Mouse (Mus musculus) embryo, embryonic 11.5 days (tissue): ENCODE results near the gene Gnaq.
"Not testable (repeated sequence)": the region's sequence is repeated elsewhere in the genome, so short reads cannot be mapped to it uniquely, and the experiment has no call there.

ENCODE experiments used
- DNase-seq: peaks from one replicate; pipeline ENCODE4 v3.0.0-alpha.2; 2012; ENCODE audit warnings: low read depth, low spot score

The Gnaq gene

DNA sequence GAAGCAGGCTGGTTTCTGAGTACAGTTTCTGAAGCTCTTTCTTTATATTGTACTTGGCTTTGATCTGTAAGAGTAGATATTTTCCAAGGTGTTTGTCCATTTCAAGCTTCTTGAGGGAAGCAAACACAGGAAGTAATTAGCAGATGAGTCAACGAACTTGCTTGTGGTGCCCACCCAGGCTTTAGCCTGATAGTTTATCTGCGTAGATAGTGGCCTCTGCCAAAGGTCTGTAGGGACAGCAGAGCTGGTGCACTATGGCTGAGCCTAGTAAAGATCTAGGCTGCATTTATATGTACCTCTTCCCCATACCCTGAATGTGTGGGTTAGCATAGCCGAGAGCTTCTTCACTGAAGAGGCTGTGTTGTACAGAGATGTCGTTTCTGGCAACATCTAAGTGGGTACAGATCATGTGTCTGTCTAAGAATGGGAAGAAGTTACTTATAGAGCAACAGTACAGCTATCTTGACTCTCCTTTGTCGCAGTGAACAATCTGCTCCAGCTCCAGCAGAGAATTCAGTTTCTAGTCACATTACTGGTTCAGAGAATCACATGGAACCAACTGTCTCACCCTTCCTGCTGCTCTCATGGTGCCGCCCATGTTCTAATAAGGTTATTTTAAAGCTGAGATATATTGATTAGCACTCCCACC, 127.3 kb downstream of the Gnaq start:
- no peak for DNase-seq

DNA sequence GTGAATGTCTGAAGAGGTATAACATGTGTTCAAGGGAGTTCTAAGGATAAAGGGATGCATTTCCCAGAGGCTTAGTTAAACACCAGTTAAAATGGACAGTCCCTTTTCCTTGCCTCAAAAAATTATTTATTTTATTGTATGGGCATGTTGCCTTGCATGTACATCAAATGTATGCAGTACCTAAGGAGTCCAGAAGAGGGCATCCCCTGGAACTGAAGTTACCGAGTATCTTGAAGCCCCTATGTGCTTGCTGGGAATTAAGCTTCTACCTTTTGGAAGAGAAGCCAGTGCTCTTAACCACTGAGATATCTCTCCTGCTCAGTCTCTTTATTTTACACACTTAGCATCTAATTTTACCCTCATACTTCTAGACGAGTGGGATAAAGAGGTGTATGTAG, 127.8 kb downstream of the Gnaq start:
- peak; percentile 19 for DNase-seq

DNA sequence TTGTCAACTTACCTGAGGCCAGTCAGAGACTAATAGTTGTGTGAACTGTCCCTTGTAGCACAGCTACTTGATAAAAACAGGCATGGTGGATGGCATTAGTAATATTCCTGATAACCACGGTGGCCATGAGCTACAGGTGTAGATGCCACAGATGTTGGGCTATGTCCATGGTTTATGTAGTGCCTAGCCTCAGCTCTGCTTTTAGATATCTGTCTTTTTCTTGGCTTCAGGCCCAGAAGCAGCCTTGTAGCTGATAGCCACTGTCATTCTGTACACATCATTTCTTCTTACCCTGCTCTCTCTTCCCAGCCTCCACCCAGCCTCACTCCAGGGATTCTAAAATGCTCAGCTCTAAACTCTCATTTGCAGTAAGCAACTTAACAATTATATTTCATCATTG, 128.3 kb downstream of the Gnaq start:
- no peak for DNase-seq

DNA sequence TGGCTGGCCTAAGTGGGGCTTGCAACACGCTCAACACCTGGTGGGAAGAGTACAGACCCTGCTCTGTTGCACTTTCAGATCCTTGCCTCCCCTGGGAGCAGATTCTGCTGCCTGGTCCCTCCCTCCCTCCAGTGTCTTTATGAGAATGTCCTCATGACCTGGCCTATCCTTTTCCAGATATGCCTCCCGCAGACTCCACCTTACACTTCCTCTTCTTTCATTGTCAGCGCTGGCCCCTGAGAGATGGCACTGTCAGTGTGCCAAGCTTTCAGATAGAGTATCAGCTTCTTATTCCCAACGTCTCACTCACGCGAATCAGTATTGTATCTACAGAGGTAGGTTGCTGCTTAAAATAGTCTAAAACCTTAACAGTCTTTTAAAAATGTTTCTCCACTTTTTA, 129.0 kb downstream of the Gnaq start:
- DNase-seq, result no peak

DNA sequence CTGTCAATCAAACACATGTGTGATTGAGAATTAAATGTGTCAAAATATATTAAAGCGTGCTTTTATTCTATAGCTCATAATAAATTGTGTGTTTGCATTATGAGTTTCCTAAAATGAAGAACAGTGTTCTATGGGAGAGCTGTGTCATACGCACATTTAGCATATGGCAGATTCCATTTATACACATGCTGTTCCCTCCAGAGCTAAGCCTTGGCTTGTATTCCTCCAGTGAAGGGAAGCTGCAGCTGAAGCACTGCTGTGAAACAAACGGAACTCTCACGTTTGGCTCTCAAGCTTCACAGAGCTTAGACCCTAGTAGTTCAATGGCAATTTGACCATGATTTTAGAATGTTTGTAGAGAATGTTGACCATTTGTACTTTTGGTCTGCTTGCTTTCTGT, 129.7 kb downstream of the Gnaq start:
- no peak for DNase-seq

DNA sequence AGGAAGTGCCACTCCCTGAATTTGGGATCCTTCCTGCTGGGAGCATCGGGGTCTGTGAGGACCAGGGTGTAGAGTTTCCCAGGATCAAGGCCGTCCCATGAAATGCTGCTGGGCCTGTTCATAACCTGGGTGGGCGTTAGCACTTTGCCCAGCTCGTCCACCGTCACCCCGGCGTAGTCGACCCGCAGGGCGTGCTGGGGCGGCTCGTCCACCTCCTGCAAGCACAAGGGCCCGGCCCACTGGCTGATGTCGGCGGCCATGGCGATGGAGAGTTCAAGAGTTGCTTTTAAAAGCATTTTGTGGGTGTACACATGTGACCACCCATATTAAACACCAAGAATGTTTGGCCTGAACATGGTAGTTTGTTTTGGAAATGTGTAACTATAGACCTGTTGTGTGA, 134.7 kb downstream of the Gnaq start:
- DNase-seq, result not testable (repeated sequence)

DNA sequence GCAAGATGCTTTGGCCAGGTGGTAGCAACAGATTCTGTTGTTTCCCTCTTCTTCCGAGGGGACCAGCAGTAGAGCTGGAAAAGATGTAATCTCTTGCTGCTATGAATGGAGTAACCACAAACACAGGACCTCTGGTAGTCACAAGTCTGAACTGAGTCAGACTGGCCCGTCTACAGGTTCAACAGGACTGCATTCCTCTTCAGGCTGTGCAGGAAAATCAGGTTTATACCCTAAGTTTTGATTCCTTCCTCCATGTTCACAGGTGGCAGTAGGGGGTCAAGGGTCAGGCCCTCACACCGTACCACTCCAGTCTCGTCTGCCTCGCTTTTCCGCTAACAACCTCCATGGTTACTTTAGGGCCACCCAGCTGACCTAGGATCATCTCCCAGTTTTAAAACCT, 137.6 kb downstream of the Gnaq start:
- DNase-seq, result no peak

DNA sequence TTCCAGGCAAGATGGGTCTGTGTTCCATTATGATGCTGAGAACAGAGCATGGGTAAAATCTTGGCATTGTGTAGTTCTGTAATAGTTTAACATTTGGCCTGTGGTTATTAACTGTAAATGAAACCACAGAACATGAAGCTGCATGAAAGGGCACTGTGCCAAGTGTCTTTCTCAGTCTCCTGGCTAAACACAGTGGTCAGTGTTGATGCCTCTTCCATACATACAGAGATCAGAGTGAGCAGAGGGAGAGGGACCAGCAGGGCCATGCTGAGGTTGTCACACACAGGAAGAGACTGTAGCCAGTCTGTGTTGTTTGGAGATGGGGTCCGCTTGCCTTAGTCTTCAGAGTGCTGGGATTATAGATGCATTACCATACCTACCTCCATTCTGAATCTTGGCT, 138.4 kb downstream of the Gnaq start:
- DNase-seq, result no peak

DNA sequence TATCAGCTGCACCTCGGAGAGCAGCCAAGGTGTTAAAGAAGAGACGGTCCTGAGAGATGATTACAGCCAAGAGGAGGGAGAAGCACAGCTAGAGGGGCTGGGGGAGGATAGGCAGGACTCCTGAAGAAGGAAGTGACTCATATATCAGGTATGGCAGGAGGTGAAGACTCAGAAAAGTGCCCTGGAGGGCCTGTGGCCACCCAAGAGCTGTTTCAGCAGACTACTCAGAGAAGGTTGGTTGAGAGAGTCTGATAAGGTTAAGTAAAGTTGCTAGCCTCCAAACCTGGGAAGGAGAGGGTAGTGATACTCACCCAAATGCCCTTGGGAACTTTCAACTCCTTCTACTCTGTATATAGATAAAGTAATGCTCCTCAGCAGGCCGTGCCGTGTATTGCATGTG, 140.4 kb downstream of the Gnaq start:
- no peak for DNase-seq

DNA sequence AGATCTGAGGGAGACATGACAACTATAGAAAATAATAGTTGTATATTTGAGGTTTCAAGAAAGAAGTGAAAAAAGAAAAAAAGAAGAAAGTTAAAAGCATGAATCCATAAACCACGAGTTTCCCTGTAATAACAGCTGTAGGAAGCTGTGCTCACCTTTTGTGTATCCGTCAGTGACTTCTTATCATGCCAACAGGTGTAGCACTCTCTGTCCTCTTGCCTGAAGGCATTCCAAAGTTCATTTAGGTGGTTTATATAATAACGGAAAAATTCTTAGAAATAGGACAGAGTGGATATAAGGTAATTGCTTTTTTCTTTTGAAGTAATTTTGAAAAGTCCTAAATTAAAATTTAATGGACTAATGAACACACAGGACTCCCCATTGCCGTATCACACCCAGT, 147.6 kb downstream of the Gnaq start:
- DNase-seq, result no peak

DNA sequence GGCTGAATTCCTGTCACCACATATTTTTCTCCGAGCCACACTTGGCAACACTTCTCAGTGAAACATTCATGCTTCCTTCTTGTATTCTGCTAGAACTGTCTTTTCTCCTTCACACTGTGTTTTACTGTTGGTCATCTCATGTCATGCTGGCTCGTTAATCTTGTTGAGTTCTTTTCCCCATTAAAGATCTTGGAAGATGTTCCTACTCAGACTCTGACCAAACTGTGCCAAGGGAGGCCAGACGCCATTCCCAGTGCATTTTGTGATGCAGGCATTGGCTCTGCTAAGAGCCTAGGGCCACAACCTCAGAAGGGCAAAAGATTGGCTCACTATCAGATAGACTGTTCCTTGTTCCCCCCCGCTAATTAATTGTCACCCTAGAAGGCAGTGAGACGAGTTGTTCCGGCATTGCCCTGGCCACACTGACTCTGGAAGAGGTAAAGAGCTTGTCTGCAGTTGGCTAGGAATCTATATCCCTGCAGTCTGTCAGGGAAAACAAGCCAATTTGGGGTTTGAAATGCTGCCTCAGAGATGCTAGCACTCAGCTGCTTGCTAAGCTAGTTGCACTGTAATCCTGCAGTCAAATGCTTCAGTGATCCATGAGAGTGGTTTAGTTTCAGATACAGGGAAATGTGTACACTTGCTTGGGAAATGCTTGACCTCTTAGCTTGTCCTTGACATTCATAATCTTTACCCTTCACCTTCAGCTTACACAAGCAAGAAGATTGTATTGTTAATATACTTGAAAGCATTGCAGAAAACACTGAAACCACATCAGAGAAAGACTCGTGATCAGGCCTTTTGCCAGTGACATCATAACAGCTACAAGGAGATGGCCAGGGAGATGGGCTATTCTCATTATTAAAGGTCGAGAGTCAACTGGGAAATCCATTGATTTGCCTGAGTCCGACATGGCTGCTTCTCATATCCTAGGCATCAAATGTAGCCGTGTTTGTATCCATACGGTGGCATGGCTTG, 152.7 kb downstream of the Gnaq start:
- DNase-seq, result no peak

DNA sequence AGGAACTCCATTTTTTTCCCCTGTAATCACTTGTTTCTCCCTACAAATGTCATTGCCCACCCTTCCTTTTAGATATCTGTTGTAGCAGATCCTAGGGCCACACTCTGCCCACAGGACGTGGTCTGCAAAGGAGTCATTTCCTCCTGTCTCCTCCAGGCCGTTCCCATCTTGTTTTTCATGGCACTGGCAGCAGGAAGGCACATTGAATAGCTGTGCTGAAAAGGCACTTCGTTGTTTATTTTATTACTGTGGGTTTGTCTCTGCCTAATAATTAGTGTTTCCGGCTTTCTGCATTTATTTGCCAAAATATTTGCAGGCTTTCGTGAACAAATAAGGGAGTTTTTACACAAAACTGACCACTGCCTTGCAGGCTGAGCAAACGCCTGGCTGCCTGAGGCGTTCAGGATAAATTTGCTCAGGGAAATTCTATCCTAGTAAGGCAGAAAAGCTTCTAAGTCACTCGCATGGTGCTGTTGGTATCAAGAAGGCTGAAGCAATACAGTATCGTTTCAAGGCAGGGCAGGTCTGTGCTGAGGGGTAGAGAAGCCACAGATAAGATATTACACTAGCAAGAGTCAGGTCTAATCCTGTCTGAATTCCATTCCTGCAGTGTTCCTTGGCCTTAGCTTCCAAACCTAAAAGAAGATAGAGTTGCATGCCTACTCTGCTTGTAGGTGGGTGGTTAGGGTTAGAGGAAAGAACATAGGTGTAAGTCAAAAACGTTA, 154.0 kb downstream of the Gnaq start:
- no peak for DNase-seq

DNA sequence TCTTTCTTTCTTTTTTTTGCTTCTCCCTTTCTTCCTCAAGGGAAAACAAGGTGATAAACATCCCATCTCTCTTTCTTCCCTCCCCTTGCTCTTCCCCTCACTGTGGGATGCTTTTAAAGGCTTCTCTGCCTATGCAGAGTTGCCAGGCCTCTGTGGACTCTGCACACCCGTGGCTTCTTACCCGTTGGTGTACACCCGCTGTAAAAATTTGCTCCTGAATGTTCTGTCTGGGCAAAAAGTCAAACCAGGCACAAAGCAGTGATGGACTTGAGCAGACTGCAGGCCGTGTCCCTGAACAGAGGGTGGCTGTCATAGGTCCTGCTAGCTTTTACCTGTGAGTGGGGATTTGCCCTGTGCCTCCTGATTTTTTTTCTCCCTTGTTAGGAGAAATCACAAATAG, 154.7 kb downstream of the Gnaq start:
- DNase-seq, result no peak

DNA sequence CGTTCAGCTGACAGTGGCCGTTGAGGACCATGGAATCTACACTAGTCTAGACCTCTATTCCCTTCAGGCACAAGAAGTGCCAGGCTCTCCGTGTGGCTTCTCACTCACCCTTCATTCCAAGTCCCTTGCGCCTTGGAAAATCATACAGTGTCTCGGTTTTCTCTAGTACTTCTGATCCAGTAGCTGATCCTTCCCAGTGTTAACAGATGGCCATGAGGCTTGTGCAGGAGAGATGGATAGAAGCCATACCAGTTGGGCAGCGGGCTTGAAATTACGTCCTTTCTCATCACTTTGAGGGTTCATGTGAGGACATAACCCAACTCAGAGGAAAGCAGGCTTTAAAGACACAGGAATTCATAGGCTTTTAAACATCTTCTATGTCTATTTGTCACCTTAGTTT, 155.3 kb downstream of the Gnaq start:
- DNase-seq, result no peak

DNA sequence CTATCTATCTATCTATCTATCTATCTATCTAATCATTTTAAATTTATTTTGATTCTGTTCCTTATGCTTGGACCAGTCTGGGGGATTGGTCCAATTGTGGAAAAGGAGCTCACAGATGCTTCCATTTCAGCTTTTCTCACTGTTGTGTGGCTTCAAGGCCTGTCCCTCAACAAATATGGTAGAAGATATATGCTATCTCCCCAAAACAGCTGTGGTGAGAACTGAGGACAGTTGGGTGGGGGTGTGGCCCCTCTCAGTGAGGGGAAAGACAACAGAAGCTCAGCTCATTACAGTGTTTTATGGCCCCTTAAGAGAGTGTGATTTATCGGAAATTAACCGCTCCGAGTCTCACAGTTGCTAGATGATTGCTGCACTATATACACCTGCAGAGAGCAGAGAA, 158.5 kb downstream of the Gnaq start:
- no peak for DNase-seq

DNA sequence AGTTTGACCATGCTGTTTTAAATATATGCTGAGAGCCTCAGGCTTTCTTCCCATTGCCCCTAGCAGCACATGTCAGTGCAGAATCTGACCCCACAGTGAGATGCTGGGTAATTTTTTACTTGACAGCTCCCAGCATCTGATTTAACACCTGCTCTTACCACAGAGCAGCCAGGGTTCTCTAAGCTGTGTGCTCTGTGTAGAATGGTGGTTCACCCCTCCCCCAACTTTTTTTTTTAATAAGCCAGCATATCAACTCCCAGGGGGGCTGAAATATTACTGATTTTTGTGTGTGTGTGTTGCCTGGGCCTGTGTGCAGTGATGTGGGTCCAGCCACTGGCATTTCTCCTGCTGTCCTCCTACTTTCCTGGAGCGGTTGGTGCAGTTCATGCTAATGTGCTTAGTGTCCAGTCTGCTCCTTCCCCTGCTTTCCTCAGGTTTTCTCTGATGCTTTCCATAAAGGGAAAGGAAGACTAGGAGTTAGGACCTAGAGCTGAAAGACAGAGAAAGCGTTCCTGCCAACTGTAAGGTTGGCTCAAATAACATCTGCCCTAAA, 159.5 kb downstream of the Gnaq start:
- no peak for DNase-seq

DNA sequence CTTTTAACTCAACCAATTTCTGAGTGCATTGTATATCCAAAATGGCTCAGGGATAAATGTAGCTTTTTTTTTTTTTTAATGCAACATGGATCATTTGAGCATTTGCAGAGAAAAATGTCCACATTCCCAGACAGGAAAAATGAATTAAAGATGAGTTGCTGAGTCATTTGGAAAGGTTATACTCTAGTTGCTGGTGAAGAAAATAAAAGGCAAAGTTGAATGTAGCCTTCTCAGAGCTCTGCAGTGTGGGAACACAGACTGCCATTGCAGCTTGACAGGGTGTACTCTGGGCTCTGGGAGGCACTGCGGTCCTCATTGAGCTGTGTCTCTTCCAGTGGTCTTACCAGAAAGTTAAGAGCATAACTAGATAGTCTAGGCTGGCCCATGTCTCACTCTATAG, 160.3 kb downstream of the Gnaq start:
- no peak for DNase-seq

DNA sequence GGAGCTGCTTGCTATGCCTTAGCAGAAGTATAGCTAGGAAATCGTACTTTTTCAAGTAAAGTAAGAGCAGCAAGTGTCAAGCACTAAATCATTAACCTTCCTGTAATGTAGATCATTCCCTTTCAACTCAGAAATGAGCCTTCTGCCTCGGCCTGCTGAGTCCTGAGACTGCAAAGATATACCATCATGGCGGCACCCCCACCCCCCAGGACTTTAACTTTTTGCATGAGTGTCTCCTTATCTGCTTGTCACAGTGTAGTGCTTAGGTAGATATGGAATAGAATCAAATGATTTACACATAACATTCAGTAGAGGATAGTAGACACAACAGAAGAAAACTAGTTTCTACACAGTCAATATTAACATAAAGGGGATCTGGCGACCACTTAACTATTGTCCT, 167.8 kb downstream of the Gnaq start:
- DNase-seq, result no peak

DNA sequence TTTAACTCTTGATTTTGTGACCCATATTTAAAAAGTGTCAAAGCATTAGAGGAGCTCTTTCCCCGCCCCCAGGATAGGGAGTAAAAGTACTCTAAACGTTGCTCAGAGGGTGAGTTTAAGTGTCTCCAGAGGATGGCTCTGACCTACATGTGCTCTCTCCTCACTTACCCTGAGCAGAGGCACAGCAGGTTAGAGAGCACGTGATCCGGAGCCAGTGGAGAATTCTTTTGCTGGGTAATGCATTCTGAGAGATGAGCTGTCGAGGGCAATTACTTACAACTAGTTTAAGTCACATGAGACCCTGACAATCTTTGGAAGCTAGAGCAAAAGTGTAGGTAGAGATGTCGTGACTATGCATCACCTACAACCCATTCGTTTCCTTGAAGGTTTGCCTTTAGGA, 168.7 kb downstream of the Gnaq start:
- no peak for DNase-seq

DNA sequence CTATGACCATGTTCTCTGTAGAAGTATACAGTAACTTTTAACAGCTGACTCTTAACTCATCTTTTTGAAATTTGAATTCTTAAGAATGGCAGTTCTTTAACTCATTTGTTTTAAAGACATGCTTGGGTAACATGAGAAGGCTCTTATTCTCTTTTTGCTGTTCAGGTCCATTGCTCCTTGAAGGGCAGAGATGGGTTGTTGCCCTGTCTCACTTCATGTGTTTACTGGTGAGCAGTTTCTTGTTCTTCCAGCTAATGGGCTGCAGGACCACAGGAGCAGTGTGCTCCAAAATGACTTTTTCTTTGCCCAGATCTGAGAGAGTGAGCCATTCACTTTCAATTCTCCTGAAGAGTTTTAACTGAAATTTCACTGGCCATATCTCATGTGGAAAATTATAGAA, 176.4 kb downstream of the Gnaq start:
- no peak for DNase-seq

DNA sequence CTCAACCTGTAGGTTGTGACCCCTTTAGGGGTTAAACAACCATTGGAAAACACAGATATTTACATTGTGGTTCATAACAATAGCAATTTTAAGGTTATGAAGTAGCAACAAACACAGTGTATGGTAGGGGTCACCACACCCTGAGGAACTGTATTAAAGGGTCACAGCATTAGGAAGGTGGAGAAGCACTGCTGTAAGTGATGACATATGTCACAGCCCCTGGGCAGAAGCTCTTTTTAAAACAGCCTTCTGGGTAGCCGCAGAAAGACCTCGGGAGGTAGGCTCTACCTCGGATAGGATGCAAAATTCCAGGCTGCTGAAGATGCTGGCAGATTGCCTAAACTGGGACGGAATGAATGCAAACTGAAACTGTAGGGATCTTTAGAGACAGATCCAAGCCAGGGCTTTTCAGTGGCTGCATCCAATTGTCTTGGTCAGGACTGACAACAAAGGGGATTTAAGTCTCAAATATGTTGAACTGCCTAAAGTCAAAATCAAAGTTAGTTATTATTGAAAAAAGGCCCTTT, 181.7 kb downstream of the Gnaq start:
- no peak for DNase-seq

DNA sequence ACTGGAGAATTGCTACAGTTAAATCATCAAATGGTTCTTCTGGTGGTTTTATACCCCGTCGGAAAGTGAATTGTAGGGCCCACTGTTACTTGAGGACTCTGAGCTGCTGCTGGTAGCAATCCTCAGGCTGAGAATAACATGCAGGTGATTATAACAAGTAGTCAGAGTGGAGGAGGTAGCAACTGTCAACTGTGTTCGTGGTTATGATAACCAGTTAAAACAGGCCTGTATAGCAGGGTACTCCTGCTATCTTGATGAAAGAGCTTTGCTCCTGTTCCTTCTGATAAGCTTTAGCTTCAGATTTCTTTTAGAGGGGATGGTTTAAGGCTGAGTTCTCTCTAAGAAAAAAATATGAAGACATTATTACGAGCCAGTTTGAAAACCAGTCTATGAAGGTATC, 182.9 kb downstream of the Gnaq start:
- no peak for DNase-seq
